10 mouse cellular contexts compared by ENCODE assay signal in the genomic region with DNA sequence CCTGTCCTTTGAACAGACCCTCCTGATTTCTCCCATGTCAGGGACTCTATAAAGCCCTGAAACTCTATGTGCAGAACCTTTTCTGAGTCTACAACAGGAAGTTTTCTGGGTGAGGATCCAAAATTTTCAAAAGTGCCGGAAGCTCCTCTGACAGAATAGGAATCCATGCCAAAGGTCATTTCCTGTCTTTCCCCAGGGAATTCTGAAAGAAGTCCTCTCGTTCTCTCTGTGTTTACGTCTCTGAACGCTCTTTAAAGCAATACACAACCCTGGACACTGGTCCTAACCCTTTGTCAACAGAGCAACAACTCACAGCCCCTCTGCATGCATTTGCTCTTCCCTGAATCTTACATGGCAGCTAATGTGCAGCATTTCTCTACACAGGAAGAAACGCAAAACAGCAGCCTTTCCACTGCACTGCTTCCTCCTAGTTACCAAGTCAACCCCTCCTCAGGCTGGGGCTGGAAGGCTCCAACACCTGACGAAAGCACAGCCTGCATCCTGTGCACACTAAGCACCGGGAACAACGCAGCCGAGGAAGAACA. TPM values are rescaled to one million over a fixed set of nuclear protein-coding genes. Genes with fewer than 3 reads are reported as not detected.
DNase-seq lines count a peak whose midpoint lies in the region; ATAC-seq and TF ChIP-seq lines count a peak whose summit lies in the region.
"Had no signal": no experiment of that assay in that cellular context is flagged by ENCODE, and none has a peak within 500 bp of the region (broad histone marks: within the 10 kb centered on the region; RNA-seq: fewer than 3 reads in every experiment).

No protein-coding gene starts in this region.

- no peak for DNase-seq in liver, postnatal 0 days
- DNase-seq in liver, embryonic 11.5 days (ENCODE audit: low spot score) = no peak
- peak; percentile 81 for DNase-seq in kidney, postnatal 0 days (ENCODE audit: low spot score)
- DNase-seq in frontal cortex, postnatal 14 days (ENCODE audit: low spot score in 2 of 2) = no peak
- no peak for DNase-seq in urinary bladder, postnatal 25 days (ENCODE audit: low spot score)
- DNase-seq: right cerebral cortex, postnatal 4 days had no signal

- peaks cover 43% of the 10 kb centered on the region for H3K36me3 ChIP-seq in liver, postnatal 0 days (replicated peaks; ENCODE audit: insufficient read depth, low read length)
- H3K36me3 ChIP-seq in liver, embryonic 11.5 days (ENCODE audit: control insufficient read depth, insufficient read depth, low read length) = peaks cover 22% of the 10 kb centered on the region
- H3K36me3 ChIP-seq in heart, embryonic 14.5 days (ENCODE audit: control insufficient read depth, insufficient read depth, low read length) = peaks cover 85% of the 10 kb centered on the region
- H3K36me3 ChIP-seq in kidney, postnatal 0 days (ENCODE audit: insufficient read depth, low read length) = peaks cover 24% of the 10 kb centered on the region
- peaks cover 18% of the 10 kb centered on the region; the same call in 1 of the 2 replicates for H3K36me3 ChIP-seq in stomach, embryonic 16.5 days (ENCODE audit: control insufficient read depth, insufficient read depth, low read length)

- H3K9me3 ChIP-seq in liver, postnatal 0 days (ENCODE audit: low read length) = no peaks in the 10 kb centered on the region
- no peaks in the 10 kb centered on the region for H3K9me3 ChIP-seq in liver, embryonic 11.5 days (ENCODE audit: control insufficient read depth, low read length)
- no peaks in the 10 kb centered on the region for H3K9me3 ChIP-seq in heart, embryonic 14.5 days (ENCODE audit: control insufficient read depth, low read length)
- no peaks in the 10 kb centered on the region for H3K9me3 ChIP-seq in kidney, postnatal 0 days (replicated peaks; ENCODE audit: low read length)
- no peaks in the 10 kb centered on the region for H3K9me3 ChIP-seq in stomach, embryonic 16.5 days (replicated peaks; ENCODE audit: control insufficient read depth, low read length)
- H3K9me3 ChIP-seq: midbrain, embryonic 12.5 days had no signal

- no peak for ATAC-seq in liver, postnatal 0 days
- no peak for ATAC-seq in liver, embryonic 11.5 days (replicated peaks; ENCODE audit: low FRiP score)
- ATAC-seq in heart, embryonic 14.5 days (ENCODE audit: insufficient number of reproducible peaks, insufficient read depth, low FRiP score, low read depth) = no peak
- no peak for ATAC-seq in kidney, postnatal 0 days (replicated peaks; ENCODE audit: low FRiP score, low read depth)
- ATAC-seq in stomach, embryonic 16.5 days (ENCODE audit: insufficient read depth, low FRiP score) = no peak
- ATAC-seq: forebrain, embryonic 14.5 days had no signal

- H3K27ac ChIP-seq in liver, postnatal 0 days (ENCODE audit: low read depth) = peak overlapping the region; percentile 45; the same call in 1 of the 2 replicates
- no peak overlapping the region for H3K27ac ChIP-seq in liver, embryonic 11.5 days (ENCODE audit: low read depth, low read length)
- H3K27ac ChIP-seq in heart, embryonic 14.5 days (replicated peaks in 1 of 2; ENCODE audit: control insufficient read depth in 1 of 2, insufficient read depth in 1 of 2, low read depth in 2 of 2, low read length in 2 of 2) = peak overlapping the region; percentile 53
- peak overlapping the region; percentile 81 for H3K27ac ChIP-seq in kidney, postnatal 0 days
- H3K27ac ChIP-seq in stomach, embryonic 16.5 days (ENCODE audit: low read length) = peak overlapping the region; percentile 12; the same call in 1 of the 2 replicates
- H3K27ac ChIP-seq: midbrain, embryonic 12.5 days had no signal

- H3K4me1 ChIP-seq in liver, postnatal 0 days (ENCODE audit: insufficient read depth) = no peaks in the 10 kb centered on the region; the same call in 1 of the 2 replicates
- no peaks in the 10 kb centered on the region for H3K4me1 ChIP-seq in liver, embryonic 11.5 days (replicated peaks; ENCODE audit: control insufficient read depth, insufficient read depth, low read length)
- peaks cover 4 to 5% of the 10 kb centered on the region in 2 experiments; a peak in 1 of 4 replicates for H3K4me1 ChIP-seq in heart, embryonic 14.5 days (ENCODE audit: control insufficient read depth in 2 of 2, insufficient read depth in 2 of 2, low read length in 2 of 2)
- H3K4me1 ChIP-seq in kidney, postnatal 0 days (replicated peaks; ENCODE audit: insufficient read depth, low read length) = no peaks in the 10 kb centered on the region
- H3K4me1 ChIP-seq in stomach, embryonic 16.5 days (ENCODE audit: control insufficient read depth, insufficient read depth, low read length) = no peaks in the 10 kb centered on the region
- H3K4me1 ChIP-seq: midbrain, embryonic 12.5 days had no signal

- TF ChIP-seq CTCF in liver, postnatal 0 days (IDR thresholded peaks at IDR 0.05; ENCODE audit: low read depth) = no peak
- no peak for TF ChIP-seq CTCF in kidney, postnatal 0 days (IDR thresholded peaks at IDR 0.05; ENCODE audit: low read depth)

- H3K4me3 ChIP-seq in liver, postnatal 0 days (ENCODE audit: low read depth, low read length) = no peak overlapping the region
- H3K4me3 ChIP-seq in liver, embryonic 11.5 days (ENCODE audit: low read depth, low read length) = no peak overlapping the region
- no peak overlapping the region for H3K4me3 ChIP-seq in heart, embryonic 14.5 days (ENCODE audit: control insufficient read depth in 1 of 2, insufficient read depth in 1 of 2, low read depth in 1 of 2, low read length in 2 of 2)
- no peak overlapping the region; the same call in 1 of the 2 replicates for H3K4me3 ChIP-seq in kidney, postnatal 0 days (replicated peaks; ENCODE audit: low read depth, low read length)
- no peak overlapping the region for H3K4me3 ChIP-seq in stomach, embryonic 16.5 days (replicated peaks; ENCODE audit: low read length)
- H3K4me3 ChIP-seq: midbrain, embryonic 12.5 days had no signal

- no peak for TF ChIP-seq EP300 in liver, postnatal 0 days (IDR thresholded peaks at IDR 0.05; ENCODE audit: low read depth)

- whole genome bisulfite sequencing in liver, postnatal 0 days (ENCODE audit: insufficient replicate concordance) = 67% methylated on average over 9 of the region's 9 CpGs
- WGBS in liver, embryonic 11.5 days = 78% methylated on average over 9 of the region's 9 CpGs
- WGBS in heart, embryonic 14.5 days = 61% methylated on average over 9 of the region's 9 CpGs
- 46% methylated on average over 9 of the region's 9 CpGs for WGBS in kidney, postnatal 0 days
- WGBS in stomach, embryonic 16.5 days = 50% methylated on average over 9 of the region's 9 CpGs

- no peak overlapping the region for H3K9ac ChIP-seq in liver, postnatal 0 days (replicated peaks)
- H3K9ac ChIP-seq in liver, embryonic 11.5 days (ENCODE audit: low read depth, low read length) = no peak overlapping the region
- no peak overlapping the region for H3K9ac ChIP-seq in heart, embryonic 14.5 days (ENCODE audit: low read length)
- H3K9ac ChIP-seq in kidney, postnatal 0 days (ENCODE audit: low read depth, low read length) = no peak overlapping the region
- H3K9ac ChIP-seq in stomach, embryonic 16.5 days (ENCODE audit: low read length) = no peak overlapping the region
- H3K9ac ChIP-seq: midbrain, embryonic 12.5 days had no signal

- H3K4me2 ChIP-seq in liver, postnatal 0 days (ENCODE audit: low read depth, low read length) = no peak overlapping the region
- no peak overlapping the region for H3K4me2 ChIP-seq in liver, embryonic 11.5 days
- H3K4me2 ChIP-seq in heart, embryonic 14.5 days (ENCODE audit: low read length) = 0 out of 2 replicates have a peak overlapping the region, but pooled peaks have one; percentile 21
- peak overlapping the region; percentile 3; the same call in 1 of the 2 replicates for H3K4me2 ChIP-seq in kidney, postnatal 0 days (ENCODE audit: low read length)
- no peak overlapping the region for H3K4me2 ChIP-seq in stomach, embryonic 16.5 days (ENCODE audit: low read depth, low read length)
- H3K4me2 ChIP-seq: midbrain, embryonic 12.5 days had no signal

- H3K27me3 ChIP-seq in liver, postnatal 0 days (ENCODE audit: insufficient read depth, low read length) = no peaks in the 10 kb centered on the region
- H3K27me3 ChIP-seq in liver, embryonic 11.5 days (replicated peaks; ENCODE audit: control insufficient read depth, insufficient read depth, low read length) = no peaks in the 10 kb centered on the region
- H3K27me3 ChIP-seq in heart, embryonic 14.5 days (ENCODE audit: control insufficient read depth, insufficient read depth, low read length) = no peaks in the 10 kb centered on the region
- H3K27me3 ChIP-seq in kidney, postnatal 0 days (ENCODE audit: insufficient read depth, low read length) = no peaks in the 10 kb centered on the region
- H3K27me3 ChIP-seq in stomach, embryonic 16.5 days (ENCODE audit: control insufficient read depth, insufficient read depth, low read length) = no peaks in the 10 kb centered on the region
- H3K27me3 ChIP-seq: midbrain, embryonic 12.5 days had no signal

RNA-seq across cellular contexts. Expression of a gene that starts 17.5 kb away (rescaled TPM):
- 21.7 and 22.5 TPM in 2 replicates for polyA plus RNA-seq in liver, postnatal 0 days (2015; fragmentation: Nextera tagmentation; extraction: Ambion mirVana)
- 27.8 and 32.2 TPM in 2 replicates for polyA plus RNA-seq in liver, embryonic 11.5 days (2014; fragmentation: Nextera tagmentation; extraction: Ambion mirVana)
- 40.9 and 44.9 TPM in 2 replicates for polyA plus RNA-seq in heart, embryonic 14.5 days (2014; fragmentation: Nextera tagmentation; extraction: Ambion mirVana)
- 44.8 and 47.1 TPM in 2 replicates for polyA plus RNA-seq in kidney, postnatal 0 days (2015; fragmentation: Nextera tagmentation; extraction: Ambion mirVana)
- 31.9 and 34.0 TPM in 2 replicates for polyA plus RNA-seq in stomach, embryonic 16.5 days (2015; fragmentation: Nextera tagmentation; extraction: Ambion mirVana)

RNA-seq across cellular contexts. Expression of a gene that starts 20.5 kb away (rescaled TPM):
- polyA plus RNA-seq in liver, postnatal 0 days (2015; fragmentation: Nextera tagmentation; extraction: Ambion mirVana) = 14.4 and 17.0 TPM in 2 replicates
- 33.1 and 34.9 TPM in 2 replicates for polyA plus RNA-seq in liver, embryonic 11.5 days (2014; fragmentation: Nextera tagmentation; extraction: Ambion mirVana)
- 60.2 and 64.0 TPM in 2 replicates for polyA plus RNA-seq in heart, embryonic 14.5 days (2014; fragmentation: Nextera tagmentation; extraction: Ambion mirVana)
- 59.5 and 60.7 TPM in 2 replicates for polyA plus RNA-seq in kidney, postnatal 0 days (2015; fragmentation: Nextera tagmentation; extraction: Ambion mirVana)
- 59.6 and 62.7 TPM in 2 replicates for polyA plus RNA-seq in stomach, embryonic 16.5 days (2015; fragmentation: Nextera tagmentation; extraction: Ambion mirVana)

Comparison
In these comparisons a context has a peak if more than half of its experiments do, and no peak if none do; other contexts are left out.
1. H3K4me2 ChIP-seq: peak in heart, embryonic 14.5 days (single experiment) and kidney, postnatal 0 days (single experiment); none in liver, postnatal 0 days (single experiment), liver, embryonic 11.5 days (single experiment) and stomach, embryonic 16.5 days (single experiment).